Mouse (Mus musculus): ENCODE results near the gene Slc35d1.

DNA sequence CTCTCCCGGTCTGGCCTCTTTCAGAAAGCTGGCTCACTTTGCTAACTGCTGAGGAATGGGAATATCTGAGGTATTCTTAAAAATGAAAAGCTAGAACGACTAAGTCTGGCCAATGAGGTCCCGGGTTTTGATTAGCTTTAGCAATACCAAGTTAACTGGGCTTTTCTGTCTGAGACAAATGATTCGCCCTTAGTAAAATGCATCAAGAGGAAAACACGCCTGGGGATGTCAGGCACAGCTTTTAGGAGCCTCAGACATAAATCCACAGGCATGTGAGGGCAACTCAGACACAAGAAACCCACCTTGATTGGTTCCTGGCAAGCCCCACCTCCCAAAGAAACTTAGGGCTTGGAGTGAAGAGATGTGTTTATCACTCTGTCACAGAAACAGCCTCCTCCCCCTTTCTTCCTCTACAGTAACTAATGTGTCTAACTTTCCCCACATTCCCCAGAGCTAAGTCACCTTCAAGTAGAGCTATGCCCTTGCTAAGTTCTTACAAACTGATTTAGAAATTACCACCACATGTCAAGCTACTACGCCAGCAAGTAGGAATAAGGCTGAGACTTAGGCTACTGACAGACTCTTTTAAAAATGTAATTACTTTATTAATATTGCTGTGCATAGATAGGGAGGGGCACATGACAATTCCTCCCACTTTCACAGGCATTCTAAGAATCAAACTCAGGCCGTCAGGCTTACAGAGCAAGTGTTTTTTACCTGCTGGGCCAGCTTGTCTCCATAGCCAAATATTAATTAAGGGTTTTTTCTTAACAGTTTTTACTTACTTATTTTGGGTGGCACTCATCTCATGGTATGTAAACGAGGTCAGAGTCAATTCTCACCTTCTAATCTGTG is 26.0 kb downstream of the Slc35d1 start:
- TF ChIP-seq CTCF (IDR thresholded peaks at IDR 0.05; ENCODE audit: borderline replicate concordance, extremely low read depth, insufficient read depth, insufficient read length) (no peak), POLR2A (IDR thresholded peaks at IDR 0.05; ENCODE audit: borderline replicate concordance, extremely low read depth, insufficient read depth, insufficient read length, poor library complexity, severe bottlenecking) (no peak)

Data from brain, embryonic 14.5 days (tissue).